25 mouse cellular contexts compared by ENCODE assay signal in the genomic region with DNA sequence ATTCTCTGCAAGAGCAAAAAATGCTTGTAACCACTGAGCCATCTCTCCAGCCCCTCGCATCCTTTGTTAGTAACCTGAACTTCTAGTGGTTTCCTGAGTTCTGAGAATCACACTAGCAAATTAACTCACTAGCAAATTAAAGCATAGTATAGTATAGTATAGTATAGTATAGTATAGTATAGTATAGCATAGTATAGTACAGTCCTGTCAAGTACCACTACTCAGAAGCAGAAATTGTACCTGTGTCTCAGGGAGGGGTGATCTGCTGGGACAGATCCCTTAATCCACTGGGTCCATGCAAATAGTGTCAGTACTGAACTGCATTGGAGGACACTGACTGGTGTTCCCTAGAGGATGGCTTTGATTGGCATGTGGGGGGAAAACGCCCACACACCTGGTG.
DNase-seq lines count a peak whose midpoint lies in the region; ATAC-seq lines count a peak whose summit lies in the region.
"Had no signal": no experiment of that assay in that cellular context is flagged by ENCODE, and none has a peak within 500 bp of the region (broad histone marks: within the 10 kb centered on the region; RNA-seq: fewer than 3 reads in every experiment).

No protein-coding gene starts in this region.

- H3K4me1 ChIP-seq in hindbrain, embryonic 12.5 days: peaks cover 12% of the 10 kb centered on the region; the same call in 1 of the 2 replicates
- no peaks in the 10 kb centered on the region; the same call in 1 of the 2 replicates for H3K4me1 ChIP-seq in hindbrain, embryonic 10.5 days (replicated peaks)
- 0 out of 2 replicates have a peak, but pooled peaks cover 7% of the 10 kb centered on the region for H3K4me1 ChIP-seq in limb, embryonic 12.5 days (replicated peaks)
- H3K4me1 ChIP-seq in limb, embryonic 10.5 days: peaks cover 6% of the 10 kb centered on the region; the same call in 1 of the 2 replicates

- ATAC-seq in CD4-positive, CD25-positive, alpha-beta regulatory T cell, adult 4 months: no peak
- ATAC-seq in hindbrain, embryonic 12.5 days (ENCODE audit: low FRiP score): no peak
- peak; percentile 66; the same call in 1 of the 2 replicates for ATAC-seq in limb, embryonic 12.5 days (ENCODE audit: insufficient number of reproducible peaks, insufficient read depth, low FRiP score, low TSS enrichment, low read depth)
- ATAC-seq: liver, embryonic 12.5 days; liver, postnatal 0 days; Patski had no signal

- intact Hi-C loops in heart, postnatal 25 days (cut with DNase I): loop anchor here (5.0 kb wide), 1 partner anchor 81 kb away; no protein-coding TSS in a partner anchor

- 91% methylated on average over 2 of the region's 2 CpGs for WGBS in hindbrain, embryonic 12.5 days
- WGBS in hindbrain, embryonic 10.5 days: 94% methylated on average over 2 of the region's 2 CpGs
- WGBS in limb, embryonic 12.5 days: 90% methylated on average over 2 of the region's 2 CpGs
- WGBS in limb, embryonic 10.5 days: 89% methylated on average over 2 of the region's 2 CpGs

- 0 out of 2 replicates have a peak overlapping the region, but pooled peaks have one; percentile 30 for H3K27ac ChIP-seq in hindbrain, embryonic 12.5 days
- no peak overlapping the region for H3K27ac ChIP-seq in hindbrain, embryonic 10.5 days
- no peak overlapping the region for H3K27ac ChIP-seq in limb, embryonic 12.5 days
- H3K27ac ChIP-seq in limb, embryonic 10.5 days: no peak overlapping the region
- H3K27ac ChIP-seq: embryonic facial prominence, embryonic 12.5 days; gastrocnemius, adult 2 months; heart, adult 2 months; left cerebral cortex, adult 2 months; liver, embryonic 12.5 days; neural tube, embryonic 13.5 days had no signal

- H3K4me3 ChIP-seq in hindbrain, embryonic 12.5 days: no peak overlapping the region
- H3K4me3 ChIP-seq in hindbrain, embryonic 10.5 days: no peak overlapping the region
- H3K4me3 ChIP-seq in limb, embryonic 12.5 days (replicated peaks): no peak overlapping the region
- H3K4me3 ChIP-seq in limb, embryonic 10.5 days: no peak overlapping the region
- H3K4me3 ChIP-seq: embryonic facial prominence, embryonic 12.5 days; gastrocnemius, adult 2 months; heart, adult 2 months; heart, embryonic 12.5 days; left cerebral cortex, adult 2 months; liver, embryonic 12.5 days; neural tube, embryonic 13.5 days had no signal

- no peaks in the 10 kb centered on the region for H3K9me3 ChIP-seq in hindbrain, embryonic 12.5 days (replicated peaks)
- H3K9me3 ChIP-seq in hindbrain, embryonic 10.5 days: no peaks in the 10 kb centered on the region
- H3K9me3 ChIP-seq in limb, embryonic 12.5 days: no peaks in the 10 kb centered on the region
- no peaks in the 10 kb centered on the region for H3K9me3 ChIP-seq in limb, embryonic 10.5 days (replicated peaks)
- H3K9me3 ChIP-seq: embryonic facial prominence, embryonic 12.5 days; heart, embryonic 12.5 days; liver, embryonic 12.5 days had no signal

- DNase-seq in CD4-positive, CD25-positive, alpha-beta regulatory T cell, adult 2 months (ENCODE audit: low read depth, low spot score): peak; percentile 18
- no peak for DNase-seq in hindbrain, embryonic 10.5 days (ENCODE audit: low spot score)
- DNase-seq in limb, embryonic 10.5 days (ENCODE audit: low spot score): no peak
- peak; percentile 14 for DNase-seq in induced T-regulatory cell, adult 2 months (ENCODE audit: low read depth)
- no peak for DNase-seq in heart, postnatal 25 days (ENCODE audit: low spot score)
- DNase-seq: adrenal gland, postnatal 25 days; cerebellum, adult 11-12 months; cerebellum, adult 9-11 months; gastrocnemius, adult 2 months; gastrocnemius, postnatal 36 days; heart, adult 2 months; kidney, adult 11 months; kidney, postnatal 14 days; liver, postnatal 0 days; lung, postnatal 36 days had no signal

- H3K36me3 ChIP-seq in hindbrain, embryonic 12.5 days: no peaks in the 10 kb centered on the region
- no peaks in the 10 kb centered on the region for H3K36me3 ChIP-seq in hindbrain, embryonic 10.5 days
- H3K36me3 ChIP-seq in limb, embryonic 12.5 days: no peaks in the 10 kb centered on the region
- H3K36me3 ChIP-seq in limb, embryonic 10.5 days: no peaks in the 10 kb centered on the region
- H3K36me3 ChIP-seq: embryonic facial prominence, embryonic 12.5 days; heart, embryonic 12.5 days; liver, embryonic 12.5 days; neural tube, embryonic 13.5 days had no signal

- H3K9ac ChIP-seq in hindbrain, embryonic 12.5 days: no peak overlapping the region
- H3K9ac ChIP-seq in limb, embryonic 12.5 days (replicated peaks): no peak overlapping the region
- H3K9ac ChIP-seq: embryonic facial prominence, embryonic 12.5 days; heart, embryonic 12.5 days; hindbrain, embryonic 14.5 days; liver, embryonic 12.5 days; liver, postnatal 0 days; neural tube, embryonic 13.5 days had no signal

- H3K4me2 ChIP-seq in hindbrain, embryonic 12.5 days (replicated peaks): no peak overlapping the region
- H3K4me2 ChIP-seq in limb, embryonic 12.5 days: no peak overlapping the region
- H3K4me2 ChIP-seq: embryonic facial prominence, embryonic 12.5 days; heart, embryonic 12.5 days; hindbrain, embryonic 14.5 days; liver, embryonic 12.5 days; neural tube, embryonic 13.5 days had no signal

- no peaks in the 10 kb centered on the region for H3K27me3 ChIP-seq in hindbrain, embryonic 12.5 days
- H3K27me3 ChIP-seq in hindbrain, embryonic 10.5 days (ENCODE audit: insufficient read depth, poor library complexity, severe bottlenecking): no peaks in the 10 kb centered on the region
- H3K27me3 ChIP-seq in limb, embryonic 12.5 days: no peaks in the 10 kb centered on the region
- no peaks in the 10 kb centered on the region for H3K27me3 ChIP-seq in limb, embryonic 10.5 days (ENCODE audit: low read depth, poor library complexity, severe bottlenecking)
- H3K27me3 ChIP-seq: embryonic facial prominence, embryonic 12.5 days; heart, embryonic 12.5 days; liver, embryonic 12.5 days; neural tube, embryonic 13.5 days; Patski had no signal

Comparison
In these comparisons a context has a peak if more than half of its experiments do, and no peak if none do; other contexts are left out.
1. DNase-seq: peak in CD4-positive, CD25-positive, alpha-beta regulatory T cell, adult 2 months (single experiment) and induced T-regulatory cell, adult 2 months (single experiment); none in hindbrain, embryonic 10.5 days (single experiment), limb, embryonic 10.5 days (single experiment) and heart, postnatal 25 days (single experiment).